Mouse (Mus musculus) ES-Bruce4 (cell line): ENCODE measurements around the gene Vmn2r59.
"Not testable (repeated sequence)": the region's sequence is repeated elsewhere in the genome, so short reads cannot be mapped to it uniquely, and the experiment has no call there.

Experiments
- CTCF ChIP-seq: IDR thresholded peaks from one replicate; pipeline ENCODE4 v1.8.1; 2011; ENCODE audit warnings: low read depth, low read length
- POLR2A ChIP-seq: IDR thresholded peaks from one replicate; pipeline ENCODE4 v1.8.1; 2011; ENCODE audit warnings: low read length; ENCODE audit not compliant: insufficient read depth

DNA sequence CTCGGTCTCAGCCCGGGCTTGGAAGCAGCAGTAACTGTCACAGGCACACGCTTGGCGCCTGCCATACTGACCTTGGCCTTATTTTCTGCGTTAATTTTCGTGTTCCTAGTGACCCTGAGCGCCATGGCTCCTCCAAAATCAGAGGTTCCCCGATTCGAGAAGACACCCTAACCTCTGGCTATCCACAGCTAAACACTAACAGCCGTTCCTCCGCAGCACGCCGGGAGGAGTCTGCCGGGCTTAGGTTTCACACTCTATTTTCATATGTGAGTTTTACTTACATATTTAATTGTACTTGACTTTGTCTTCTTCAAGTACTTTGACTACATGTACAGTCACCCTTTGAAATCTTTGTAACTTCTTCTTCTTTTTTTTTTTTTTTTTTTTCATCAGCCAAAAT is 48.2 kb upstream of the Vmn2r59 start:
- TF ChIP-seq CTCF, POLR2A: not testable (repeated sequence)
